Mouse (Mus musculus) E14TG2a.4 (cell line): Measurements from ENCODE around the gene Atf3.
A peak's percentile ranks its signal among the peaks of the same experiment; 100 is the strongest.

Experiments
- H3K27me3 ChIP-seq: 2 replicates; pipeline ENCODE4 v1.6.1; 2014; ENCODE audit warnings: low read length, control low read depth; ENCODE audit not compliant: insufficient read depth
- H3K36me3 ChIP-seq: 2 replicates; pipeline ENCODE4 v1.6.1; 2014; ENCODE audit warnings: low read length, control low read depth; ENCODE audit not compliant: insufficient read depth
- H3K4me1 ChIP-seq: replicated peaks from 2 replicates; pipeline ENCODE4 v1.6.1; 2014; ENCODE audit warnings: low read depth, low read length, control low read depth
- H3K4me3 ChIP-seq: replicated peaks from 2 replicates; pipeline ENCODE4 v1.5.1; 2014; ENCODE audit warnings: mild to moderate bottlenecking, low read length
- H3K9me3 ChIP-seq: 2 replicates; pipeline ENCODE4 v1.6.1; 2014; ENCODE audit warnings: low read length, control low read depth
- CTCF ChIP-seq: conservative IDR thresholded peaks from 2 replicates; pipeline ENCODE4 v1.5.1; 2014; ENCODE audit warnings: low read length
- NANOG ChIP-seq: IDR thresholded peaks from 2 replicates; pipeline ENCODE4 v1.6.1; 2014; ENCODE audit warnings: borderline replicate concordance, low read length, mixed read lengths
- POU5F1 ChIP-seq: IDR thresholded peaks from 2 replicates; pipeline ENCODE4 v1.6.1; 2014; ENCODE audit warnings: low read length, borderline replicate concordance

Atf3 gene

GRCm38 (mm10) chr1:191241574-191241973 is 23.7 kb upstream of the Atf3 start:
- Histone ChIP-seq H3K4me1 (no peaks in the 10 kb centered on the region), H3K27me3 (peaks cover 5% of the 10 kb centered on the region; the same call in 1 of the 2 replicates), H3K4me3 (no peak overlapping the region), H3K9me3 (peaks cover 8% of the 10 kb centered on the region), H3K36me3 (no peaks in the 10 kb centered on the region)
- TF ChIP-seq POU5F1 (no peak), CTCF (no peak), NANOG (no peak)

- no peaks in the 10 kb centered on the region for H3K36me3 ChIP-seq
- peaks cover 8% of the 10 kb centered on the region for H3K9me3 ChIP-seq
- H3K27me3 ChIP-seq: peaks cover 6% of the 10 kb centered on the region; the same call in 1 of the 2 replicates
- TF ChIP-seq NANOG (no peak), POU5F1 (no peak), CTCF (no peak)
- H3K4me1 ChIP-seq: no peaks in the 10 kb centered on the region
- no peak overlapping the region for H3K4me3 ChIP-seq
Observed at GRCm38 (mm10) chr1:191239602-191240001, 21.8 kb upstream of the Atf3 start.

GRCm38 (mm10) chr1:191235788-191236542 is 18.1 kb upstream of the Atf3 start:
- H3K9me3 ChIP-seq: peaks cover 8% of the 10 kb centered on the region
- no peak overlapping the region for H3K4me3 ChIP-seq
- TF ChIP-seq POU5F1 (no peak), NANOG (peak; percentile 18; the same call in 1 of the 2 replicates), CTCF (no peak)
- H3K27me3 ChIP-seq: peaks cover 6% of the 10 kb centered on the region; the same call in 1 of the 2 replicates
- H3K4me1 ChIP-seq: no peaks in the 10 kb centered on the region
- no peaks in the 10 kb centered on the region for H3K36me3 ChIP-seq

GRCm38 (mm10) chr1:191234837-191235236 is 17.0 kb upstream of the Atf3 start:
- Histone ChIP-seq H3K9me3 (peaks cover 8% of the 10 kb centered on the region), H3K4me3 (no peak overlapping the region), H3K4me1 (no peaks in the 10 kb centered on the region), H3K36me3 (no peaks in the 10 kb centered on the region), H3K27me3 (peaks cover 6% of the 10 kb centered on the region; the same call in 1 of the 2 replicates)
- TF ChIP-seq CTCF: no peak
- TF ChIP-seq NANOG: no peak
- TF ChIP-seq POU5F1: no peak

GRCm38 (mm10) chr1:191230355-191230931 is 12.6 kb upstream of the Atf3 start:
- Histone ChIP-seq H3K4me3 (no peak overlapping the region), H3K36me3 (no peaks in the 10 kb centered on the region), H3K4me1 (no peaks in the 10 kb centered on the region), H3K27me3 (peaks cover under 1% of the 10 kb centered on the region), H3K9me3 (no peaks in the 10 kb centered on the region)
- TF ChIP-seq POU5F1: no peak

GRCm38 (mm10) chr1:191226570-191226969 is 8.7 kb upstream of the Atf3 start:
- Histone ChIP-seq H3K4me3 (no peak overlapping the region), H3K36me3 (no peaks in the 10 kb centered on the region), H3K4me1 (peaks cover 18% of the 10 kb centered on the region), H3K9me3 (no peaks in the 10 kb centered on the region), H3K27me3 (peaks cover 32% of the 10 kb centered on the region)
- TF ChIP-seq NANOG: no peak
- TF ChIP-seq POU5F1: no peak
- no peak for TF ChIP-seq CTCF

GRCm38 (mm10) chr1:191225771-191226170 is 7.9 kb upstream of the Atf3 start:
- TF ChIP-seq POU5F1 (no peak), NANOG (no peak), CTCF (no peak)
- no peaks in the 10 kb centered on the region for H3K9me3 ChIP-seq
- H3K4me3 ChIP-seq: no peak overlapping the region
- peaks cover 38% of the 10 kb centered on the region for H3K27me3 ChIP-seq
- H3K36me3 ChIP-seq: no peaks in the 10 kb centered on the region
- peaks cover 18% of the 10 kb centered on the region for H3K4me1 ChIP-seq

- no peaks in the 10 kb centered on the region for H3K9me3 ChIP-seq
- no peaks in the 10 kb centered on the region for H3K36me3 ChIP-seq
- peaks cover 40% of the 10 kb centered on the region for H3K27me3 ChIP-seq
- TF ChIP-seq POU5F1: no peak
- no peak for TF ChIP-seq CTCF
- TF ChIP-seq NANOG: no peak
- H3K4me3 ChIP-seq: peak overlapping the region; percentile 82
- H3K4me1 ChIP-seq: peaks cover 18% of the 10 kb centered on the region
Observed at GRCm38 (mm10) chr1:191224981-191225703, 7.3 kb upstream of the Atf3 start.
